Mouse (Mus musculus): ENCODE measurements at regions not wholly inside any gene's neighbourhood (a gene's known extent, or its start where the extent isn't known, plus 50 kb on each side); places are given as distances from the start of the nearest gene placed in this dataset.

DNA sequence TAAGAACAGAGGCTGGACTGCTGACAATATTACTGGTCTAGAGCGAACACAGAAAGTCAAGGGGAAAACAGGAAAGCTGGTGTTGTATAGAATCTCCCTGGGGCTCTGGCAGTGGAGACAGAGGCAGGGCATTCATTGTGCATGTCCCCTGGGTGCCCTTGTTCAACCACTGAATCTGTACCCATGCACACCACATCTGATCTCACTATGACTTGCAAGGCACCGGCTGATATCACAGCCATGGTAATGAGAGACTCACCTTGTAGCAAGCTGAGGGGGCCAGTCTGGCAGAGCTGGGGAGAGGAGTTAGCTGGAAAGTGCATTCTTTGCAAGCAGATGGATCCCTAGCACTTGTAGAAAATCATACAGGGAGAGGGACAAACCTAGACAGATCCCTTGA lies 522.5 kb downstream of the 1700129C05Rik start:
- DNase-seq (ENCODE audit: extremely low spot score, low read depth, low spot score), result no peak

DNA sequence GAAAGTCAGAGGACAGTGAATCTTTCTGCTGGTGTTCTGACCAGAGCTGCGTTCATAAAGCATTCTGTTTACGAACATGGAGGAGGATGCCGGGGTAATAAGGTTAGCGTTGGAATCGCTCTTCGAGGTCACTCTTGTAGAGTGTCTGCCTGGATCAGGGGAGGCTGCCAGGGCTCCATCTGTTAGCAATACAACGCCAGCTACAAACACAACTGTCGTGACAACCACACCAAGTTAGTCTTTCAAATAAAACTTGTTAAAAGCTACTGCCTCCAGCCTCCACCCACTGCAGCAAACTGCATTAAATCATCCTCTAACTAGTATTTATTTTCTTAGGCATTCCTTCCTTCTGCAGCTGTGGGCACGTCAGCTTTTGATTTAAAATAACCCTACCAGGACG lies 525.0 kb downstream of the 1700129C05Rik start:
- DNase-seq (ENCODE audit: extremely low spot score, low read depth, low spot score), result no peak

- no peak for DNase-seq (ENCODE audit: extremely low spot score, low read depth, low spot score)
Observed at GRCm38 (mm10) chr14:58608216-58608615, 534.5 kb downstream of the 1700129C05Rik start.

GRCm38 (mm10) chr14:58607734-58608133 lies 535.0 kb downstream of the 1700129C05Rik start:
- no peak for DNase-seq (ENCODE audit: extremely low spot score, low read depth, low spot score)

DNA sequence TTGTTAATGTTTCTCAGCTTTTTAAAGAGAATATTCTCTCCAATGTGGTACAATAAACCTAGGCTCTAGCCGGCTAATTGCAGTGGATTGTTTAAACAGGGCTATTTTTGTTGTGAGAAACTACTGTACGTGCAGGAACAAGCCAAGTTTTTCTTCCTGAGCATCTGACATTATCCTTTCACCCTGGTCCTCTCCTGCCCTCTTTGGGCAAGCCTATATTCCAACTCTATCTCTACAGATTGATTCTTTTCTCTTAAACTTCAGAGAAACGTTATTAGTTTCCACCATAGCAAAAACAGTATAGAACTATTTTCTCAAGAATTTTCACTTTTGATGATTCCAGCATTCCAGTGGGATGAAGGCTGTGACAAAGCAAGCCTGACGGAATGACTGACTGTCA lies 535.2 kb downstream of the Fgf9 start:
- no peak for DNase-seq (ENCODE audit: extremely low spot score, low read depth, low spot score)

DNA sequence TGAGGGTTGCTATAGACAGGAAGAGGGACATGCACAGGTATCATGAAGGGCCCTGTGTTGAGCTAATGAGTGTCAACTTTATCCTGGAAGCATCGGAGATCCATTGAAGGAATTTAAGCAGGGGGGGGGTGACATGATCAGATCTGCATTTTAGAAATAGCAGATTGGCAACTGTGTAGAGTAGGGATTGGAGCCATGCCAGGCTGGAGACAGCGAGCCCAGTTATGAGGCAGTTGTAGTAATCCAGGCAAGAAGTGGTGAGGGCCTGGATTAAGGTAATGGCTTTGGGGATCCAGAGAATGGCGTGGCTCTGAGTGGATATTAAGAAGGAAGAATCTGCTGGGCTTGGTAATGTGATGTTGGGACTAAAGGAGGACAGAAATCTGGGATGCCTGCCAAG lies 528.5 kb downstream of the Fgf9 start:
- DNase-seq (ENCODE audit: extremely low spot score, low read depth, low spot score), result no peak

GRCm38 (mm10) chr14:58597810-58598209 lies 527.5 kb downstream of the Fgf9 start:
- DNase-seq (ENCODE audit: extremely low spot score, low read depth, low spot score), result no peak

GRCm38 (mm10) chr14:58596936-58597335 lies 526.6 kb downstream of the Fgf9 start:
- no peak for DNase-seq (ENCODE audit: extremely low spot score, low read depth, low spot score)

DNA sequence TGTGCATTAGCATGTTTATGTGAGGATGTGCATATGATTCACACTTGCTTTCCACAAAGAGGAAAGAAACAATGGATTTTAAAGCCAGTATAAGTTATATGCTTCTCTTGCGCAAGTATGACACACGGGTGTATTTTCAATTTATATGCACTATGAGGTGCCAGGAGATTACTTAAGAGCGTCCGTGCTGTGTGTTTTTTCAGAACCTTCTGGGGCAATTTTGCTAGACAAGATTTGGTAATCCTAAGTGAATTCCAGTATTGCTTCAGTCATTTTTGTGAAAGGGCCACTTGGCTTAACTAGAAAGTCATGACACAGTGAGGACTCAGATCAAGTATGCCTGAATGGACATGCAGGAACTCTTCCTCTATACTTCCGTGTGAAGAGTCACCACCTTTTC lies 511.5 kb downstream of the Fgf9 start:
- DNase-seq (ENCODE audit: extremely low spot score, low read depth, low spot score), result no peak

DNA sequence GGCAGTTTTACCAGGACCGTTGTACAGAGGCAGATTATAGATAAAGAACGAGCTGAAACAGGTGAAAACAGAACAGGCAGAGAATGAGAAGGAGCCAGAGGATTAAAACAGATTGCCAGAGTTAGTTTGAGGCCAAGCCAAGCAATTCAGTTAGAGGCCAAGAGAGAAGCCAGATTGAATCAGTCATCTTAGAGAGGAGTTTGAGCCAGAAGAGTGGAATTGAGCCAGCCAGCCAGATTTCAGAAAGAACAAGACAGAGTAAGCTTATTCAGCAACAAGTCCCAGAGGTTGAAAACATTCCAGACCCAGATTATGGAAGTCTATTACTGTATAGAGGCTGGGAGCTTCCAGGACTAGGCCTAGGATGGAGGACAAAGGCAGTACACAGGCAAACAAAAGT lies 499.7 kb downstream of the Fgf9 start:
- no peak for DNase-seq (ENCODE audit: extremely low spot score, low read depth, low spot score)

DNA sequence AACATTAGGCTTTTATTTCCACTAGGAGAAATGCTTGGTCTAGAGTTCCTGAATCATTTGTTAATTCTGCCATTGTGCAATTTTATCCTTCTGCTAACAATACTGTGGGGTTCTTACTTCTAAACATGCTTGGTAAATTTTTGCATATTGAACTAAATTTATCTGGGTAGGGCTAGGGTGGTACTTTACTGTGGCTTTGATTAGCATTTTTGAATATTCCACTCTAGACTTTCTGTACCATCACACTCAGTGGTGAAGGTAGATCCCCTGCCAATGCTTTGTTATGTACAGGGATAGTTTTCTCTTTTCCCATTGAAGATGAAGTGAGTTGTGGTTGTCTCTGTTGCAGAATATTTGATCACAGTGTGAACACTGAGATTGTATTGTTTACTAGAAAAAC lies 497.1 kb downstream of the Fgf9 start:
- DNase-seq (ENCODE audit: extremely low spot score, low read depth, low spot score), result no peak

- DNase-seq (ENCODE audit: extremely low spot score, low read depth, low spot score), result no peak
Observed at GRCm38 (mm10) chr14:58563082-58563481, 492.7 kb downstream of the Fgf9 start.

DNA sequence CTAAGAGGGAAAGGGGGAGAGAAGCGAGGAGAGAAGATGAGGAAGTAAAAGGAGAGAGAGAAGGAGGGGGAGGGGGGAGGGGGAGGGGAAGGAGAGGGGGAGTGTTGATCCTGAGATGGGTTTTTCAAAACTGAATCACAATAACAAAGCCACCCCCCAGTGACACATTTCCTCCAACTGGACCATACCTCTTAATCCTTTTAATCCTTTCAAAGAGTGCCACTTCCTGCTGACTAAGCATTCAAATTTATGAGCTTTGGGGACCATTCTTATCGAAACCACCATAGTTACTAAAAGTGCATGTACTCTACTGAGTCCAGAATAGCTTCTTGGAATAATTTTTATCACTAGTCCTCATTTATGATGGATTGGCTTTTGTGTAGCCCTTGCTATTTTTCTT lies 480.4 kb downstream of the Fgf9 start:
- DNase-seq (ENCODE audit: extremely low spot score, low read depth, low spot score), result no peak

- no peak for DNase-seq (ENCODE audit: extremely low spot score, low read depth, low spot score)
Observed at GRCm38 (mm10) chr14:58545778-58546177, 475.4 kb downstream of the Fgf9 start.

DNA sequence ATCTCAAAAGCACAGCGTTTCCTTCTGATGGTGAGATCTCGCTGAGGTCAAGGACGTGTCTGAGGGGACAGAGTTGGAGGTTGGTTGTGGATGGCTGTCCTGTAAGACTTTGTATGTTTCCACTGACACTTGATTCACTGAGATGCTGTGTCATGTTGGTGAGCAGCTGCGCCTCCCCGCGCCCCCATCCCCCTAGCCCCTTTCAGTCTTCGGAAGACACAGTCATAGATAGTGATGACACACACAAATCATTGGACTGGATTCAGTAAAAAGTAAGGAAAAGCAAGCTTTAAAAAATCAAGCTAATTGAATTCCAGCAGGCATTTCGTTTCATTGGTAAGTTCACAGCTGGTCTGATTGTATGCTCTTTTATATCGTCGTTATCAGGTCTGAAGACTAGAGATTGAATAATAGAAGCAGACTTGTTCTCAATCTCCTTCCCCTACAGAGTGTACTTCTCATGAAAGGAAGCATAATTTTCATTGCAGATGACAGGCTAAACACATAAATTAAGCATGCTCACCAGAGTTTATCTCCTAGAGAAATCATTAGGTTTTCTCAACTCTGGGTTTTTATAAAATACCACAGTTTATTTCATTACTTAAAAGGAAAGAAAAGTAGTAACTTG lies 472.9 kb downstream of the Fgf9 start:
- no peak for DNase-seq (ENCODE audit: extremely low spot score, low read depth, low spot score)

- no peak for DNase-seq (ENCODE audit: extremely low spot score, low read depth, low spot score)
Observed at GRCm38 (mm10) chr14:58538135-58538534, 467.8 kb downstream of the Fgf9 start.

GRCm38 (mm10) chr14:58520976-58521549 lies 450.7 kb downstream of the Fgf9 start:
- no peak for DNase-seq (ENCODE audit: extremely low spot score, low read depth, low spot score)

DNA sequence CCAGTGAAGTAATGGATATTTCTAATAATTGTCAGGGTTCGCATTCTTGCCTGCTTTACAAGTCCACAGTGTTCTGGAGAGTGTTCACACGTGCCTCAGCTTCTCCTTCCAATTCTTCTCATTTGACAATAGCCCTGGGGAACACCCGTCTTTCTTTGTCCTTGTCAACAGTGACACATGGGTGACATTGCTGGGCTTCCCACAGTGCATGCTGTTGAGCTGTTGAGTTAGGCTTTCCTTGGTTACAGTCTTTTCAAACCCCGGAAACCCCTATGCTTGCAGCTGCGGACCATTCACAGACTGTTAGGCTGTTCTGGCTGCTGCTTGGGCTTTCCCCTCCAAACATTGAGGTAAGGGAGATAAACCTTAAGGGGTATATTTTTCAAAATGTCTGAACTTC lies 450.0 kb downstream of the Fgf9 start:
- no peak for DNase-seq (ENCODE audit: extremely low spot score, low read depth, low spot score)

- DNase-seq (ENCODE audit: extremely low spot score, low read depth, low spot score), result no peak
Observed at GRCm38 (mm10) chr14:58519086-58519485, 448.7 kb downstream of the Fgf9 start.

DNA sequence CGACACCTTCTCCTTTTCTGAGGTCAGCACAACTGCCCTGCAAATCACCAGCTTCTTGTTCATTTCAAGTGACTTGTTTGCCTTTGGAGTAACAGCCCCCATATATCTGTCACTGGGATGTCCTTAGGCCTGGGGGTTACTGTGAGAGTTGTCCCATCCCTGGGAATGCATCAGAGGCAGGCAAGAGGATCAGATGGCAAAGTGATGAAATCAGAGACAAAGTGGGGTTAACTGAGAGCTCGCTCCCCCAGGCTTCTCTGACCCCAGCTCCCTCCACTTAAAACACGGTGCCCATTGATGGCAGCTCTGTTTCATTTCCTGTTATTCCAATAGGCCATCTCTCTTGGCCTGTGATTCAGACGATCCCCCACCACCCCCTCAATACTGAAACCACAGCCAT lies 446.2 kb downstream of the Fgf9 start:
- no peak for DNase-seq (ENCODE audit: extremely low spot score, low read depth, low spot score)

- DNase-seq (ENCODE audit: extremely low spot score, low read depth, low spot score), result no peak
Observed at GRCm38 (mm10) chr14:58512177-58512576, 441.8 kb downstream of the Fgf9 start.

DNA sequence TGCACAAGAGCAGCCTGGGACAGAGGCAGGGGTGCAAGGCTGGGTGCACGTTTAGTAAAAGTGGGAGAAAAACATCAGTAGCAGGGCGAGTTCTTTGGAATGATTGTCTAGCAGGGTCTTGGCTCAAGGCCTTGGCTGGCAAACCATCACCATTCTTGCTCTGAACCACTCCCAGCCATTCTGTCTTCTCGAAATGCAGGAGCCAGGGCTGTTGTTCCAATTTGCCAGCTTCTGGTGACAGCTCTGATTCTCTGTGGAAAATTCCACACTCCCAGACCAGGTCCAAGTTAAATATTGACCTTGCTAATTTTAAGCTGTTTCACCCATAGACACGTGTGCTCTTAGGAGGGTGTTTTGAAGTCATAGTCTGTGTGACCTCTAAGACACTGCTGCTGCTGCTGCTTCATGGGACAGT lies 441.2 kb downstream of the Fgf9 start:
- DNase-seq (ENCODE audit: extremely low spot score, low read depth, low spot score), result no peak

- DNase-seq (ENCODE audit: extremely low spot score, low read depth, low spot score), result no peak
Observed at GRCm38 (mm10) chr14:58510790-58511189, 440.4 kb downstream of the Fgf9 start.

Measured in hindlimb bud, embryonic 11.5 days (tissue).